21 mouse cellular contexts compared by ENCODE assay signal in the genomic region with DNA sequence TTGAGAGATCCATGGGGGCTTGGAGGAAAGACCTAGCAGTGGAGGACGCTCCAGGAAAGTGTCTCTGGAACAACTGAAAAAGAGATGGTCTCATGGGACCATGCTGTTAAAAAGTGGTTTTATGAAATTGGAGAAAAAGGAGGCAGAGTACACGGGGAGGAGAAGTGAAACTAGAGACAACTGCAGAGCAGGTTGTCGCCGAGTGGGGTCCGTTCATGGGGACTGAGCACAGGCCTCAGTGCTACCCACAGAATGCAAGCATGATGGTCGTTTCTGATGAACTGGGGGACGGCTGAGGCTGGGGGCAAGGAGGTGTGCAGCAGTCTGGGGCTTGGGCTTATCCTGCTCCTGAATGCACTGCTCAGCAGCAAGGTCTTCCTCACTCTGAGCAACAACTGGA.
DNase-seq lines count a peak whose midpoint lies in the region; ATAC-seq lines count a peak whose summit lies in the region.
"Had no signal": no experiment of that assay in that cellular context is flagged by ENCODE, and none has a peak within 500 bp of the region (broad histone marks: within the 10 kb centered on the region; RNA-seq: fewer than 3 reads in every experiment).

No protein-coding gene starts in this region.

- peak overlapping the region; percentile 10 for H3K4me3 ChIP-seq in megakaryocyte, embryonic 14.5 days (replicated peaks)
- H3K4me3 ChIP-seq: embryonic facial prominence, embryonic 10.5 days; forebrain, embryonic 13.5 days; heart, embryonic 10.5 days; hindbrain, embryonic 10.5 days had no signal

- no peaks in the 10 kb centered on the region for H3K36me3 ChIP-seq in megakaryocyte, embryonic 14.5 days (replicated peaks; ENCODE audit: low read length)
- H3K36me3 ChIP-seq: embryonic facial prominence, embryonic 10.5 days; G1E; heart, embryonic 10.5 days; hindbrain, embryonic 10.5 days had no signal

- no peaks in the 10 kb centered on the region for H3K9me3 ChIP-seq in megakaryocyte, embryonic 14.5 days
- H3K9me3 ChIP-seq: embryonic facial prominence, embryonic 10.5 days; forebrain, embryonic 13.5 days; G1E; heart, embryonic 10.5 days; hindbrain, embryonic 10.5 days had no signal

- DNase-seq in A20 (ENCODE audit: low read depth, low spot score): peak; percentile 82
- peak; percentile 51 to 53 for DNase-seq in spleen, postnatal 36 days (ENCODE audit: low spot score in 2 of 2)
- DNase-seq in left cerebral cortex, adult 11 months (ENCODE audit: low spot score): no peak
- no peak for DNase-seq in adrenal gland, postnatal 14 days
- no peak for DNase-seq in adrenal gland, adult 8-10 months
- no peak for DNase-seq in lung, postnatal 14 days
- DNase-seq: adrenal gland, postnatal 25 days; cerebellum, adult 18-20 months; cerebellum, adult 9-11 months; cerebellum, postnatal 36 days; forebrain, postnatal 0 days; gastrocnemius, postnatal 14 days; heart, adult 11 months; heart, postnatal 10 days had no signal

- peaks cover 10% of the 10 kb centered on the region for H3K4me1 ChIP-seq in megakaryocyte, embryonic 14.5 days
- H3K4me1 ChIP-seq: forebrain, embryonic 13.5 days; heart, embryonic 10.5 days had no signal

- ATAC-seq in common myeloid progenitor, adult 5-6 weeks (replicated peaks; ENCODE audit: low read depth, poor library complexity, severe bottlenecking): peak; percentile 86
- ATAC-seq: forebrain, embryonic 13.5 days; forebrain, postnatal 0 days had no signal

- no peaks in the 10 kb centered on the region for H3K27me3 ChIP-seq in megakaryocyte, embryonic 14.5 days (replicated peaks)
- H3K27me3 ChIP-seq: forebrain, embryonic 13.5 days had no signal

Comparison
In these comparisons a context has a peak if more than half of its experiments do, and no peak if none do; other contexts are left out.
1. DNase-seq: peak in A20 (single experiment) and spleen, postnatal 36 days (2 of 2); none in left cerebral cortex, adult 11 months (single experiment), adrenal gland, postnatal 14 days (single experiment), adrenal gland, adult 8-10 months (single experiment) and lung, postnatal 14 days (single experiment).